Mouse (Mus musculus) sigmoid colon, adult 10 weeks (tissue): ENCODE data around the gene Pik3r3. TPM values are rescaled to one million over a fixed set of nuclear protein-coding genes. Genes with fewer than 3 reads are reported as not detected.

ENCODE experiments used
- polyA plus RNA-seq: library from polyadenylated mRNA; stranded (reverse); fragments of 350-450 nt; fragmentation: Illumina TruSeq; extraction: RNeasy Lipid Tissue Mini Kit (QIAGEN cat#74804); gene quantifications from one replicate; pipeline ENCODE4 v1.2.3, GENCODE M21; 2014; ENCODE audit warnings: low read depth, low replicate concordance

Gene Pik3r3
- 78.7 TPM for polyA plus RNA-seq

DNA sequence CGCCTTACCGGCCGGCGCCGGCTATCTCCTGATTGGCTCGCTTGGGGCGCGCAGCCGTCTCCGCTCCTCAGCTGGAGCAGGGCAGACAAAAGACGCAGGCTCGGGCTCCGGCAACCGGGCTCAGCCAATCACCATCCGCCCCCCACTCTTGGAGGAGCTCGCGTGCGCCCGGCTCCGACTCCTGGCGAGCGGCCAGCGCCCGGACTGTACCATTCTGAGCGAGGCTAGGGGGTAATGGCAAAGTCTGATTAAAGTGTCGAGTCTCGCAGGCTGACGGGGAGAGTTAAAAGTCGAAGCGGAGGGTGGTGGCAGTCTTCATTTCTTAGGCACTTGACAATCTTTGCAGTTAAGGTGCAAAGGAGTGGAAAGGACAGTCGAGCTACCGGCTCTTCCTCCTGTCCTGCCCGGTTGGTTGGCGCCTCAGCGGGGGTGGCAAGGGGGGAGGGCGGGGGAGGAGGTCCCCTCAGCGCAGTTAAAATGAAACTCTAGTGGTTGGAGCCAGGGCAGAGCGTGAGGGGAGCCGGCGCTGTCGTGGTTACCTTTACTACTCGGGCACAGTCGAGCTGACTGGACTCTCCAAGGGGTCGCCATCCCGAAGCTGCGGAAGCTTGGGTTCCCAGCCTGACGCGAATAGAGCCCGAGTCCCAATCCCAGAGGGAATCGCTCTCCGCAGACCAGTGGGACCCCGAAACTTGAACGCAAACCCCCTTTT, at the start of gene Pik3r3:
Gene Pik3r3 (plus strand): TSS at position 479 of the 712 bp plus-strand sequence.

DNA sequence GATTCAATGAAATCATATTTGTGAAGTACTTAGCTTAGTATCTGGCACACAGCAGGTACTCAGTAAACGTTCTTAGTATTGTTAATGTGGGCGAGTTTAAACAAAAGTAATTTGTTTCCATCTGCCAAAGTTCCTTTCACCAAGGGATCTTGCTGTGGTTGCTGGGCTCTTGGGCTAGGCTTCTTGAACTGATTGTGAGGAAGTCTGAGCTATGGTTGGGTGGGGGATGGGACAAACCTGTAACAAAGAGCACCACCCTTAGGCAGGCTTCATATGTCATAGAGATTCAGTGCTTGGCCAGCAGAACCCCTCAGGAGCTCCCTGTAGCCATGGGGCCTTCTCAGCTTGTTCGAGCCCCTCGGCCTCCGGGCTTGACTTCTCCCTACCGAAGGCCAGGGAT, 48.3 kb upstream of the Pik3r3 start, which contains the start of the genes 1700042G07Rik and Gm49337:
Gene 1700042G07Rik (plus strand): TSS at position 301 of the 400 bp plus-strand sequence.
Gene Gm49337 (plus strand): TSS at position 313 of the 400 bp plus-strand sequence.

Other genes starting within 250 kb of the Pik3r3 start
- 4.2 TPM for gene Faah, start 203.7 kb upstream of the Pik3r3 start, polyA plus RNA-seq
- gene Nsun4, start 167.7 kb upstream of the Pik3r3 start, polyA plus RNA-seq = 8.8 TPM
- 435 TPM for gene Uqcrh, start 146.5 kb upstream of the Pik3r3 start, polyA plus RNA-seq
- gene Lrrc41, start 146.3 kb upstream of the Pik3r3 start, polyA plus RNA-seq = 7.8 TPM
- 2.5 TPM for gene Rad54l, start 97.9 kb upstream of the Pik3r3 start, polyA plus RNA-seq
- 7.3 TPM for gene Pomgnt1, start 97.8 kb upstream of the Pik3r3 start, polyA plus RNA-seq
- gene Lurap1, start 70.3 kb upstream of the Pik3r3 start, polyA plus RNA-seq = 2.2 TPM
- gene Tspan1, start 54.0 kb upstream of the Pik3r3 start, polyA plus RNA-seq = 2,519 TPM
- gene 1700042G07Rik, start 48.2 kb upstream of the Pik3r3 start, polyA plus RNA-seq = not detected
- gene Gm49337, start 48.2 kb upstream of the Pik3r3 start, polyA plus RNA-seq = 7.0 TPM
- 42.5 TPM for gene Mast2, start 242.6 kb downstream of the Pik3r3 start, polyA plus RNA-seq